Mouse (Mus musculus) forebrain, embryonic 11.5 days (tissue): ENCODE results near the gene Zfp945. TPM values are rescaled to one million over a fixed set of nuclear protein-coding genes. Genes with fewer than 3 reads are reported as not detected.
A peak's percentile ranks its signal among the peaks of the same experiment; 100 is the strongest.

Source experiments
- ATAC-seq: fragments of 200-750 bp; cut with Nextera tagmentation; replicated peaks from 2 replicates; pipeline ENCODE4 v1.8.0; 2017; ENCODE audit warnings: moderate TSS enrichment; ENCODE audit not compliant: low FRiP score
- DNase-seq: peaks from one replicate; pipeline ENCODE4 v3.0.0-alpha.2; 2017; ENCODE audit warnings: low spot score
- H3K27ac ChIP-seq: fragments of 300-500 bp; sonication (generic); 2 replicates; pipeline ENCODE4 v1.5.1; 2014; ENCODE audit warnings: low read depth, low read length
- H3K27me3 ChIP-seq: fragments of 300-500 bp; sonication (generic); 2 replicates; pipeline ENCODE4 v1.6.1; 2014; ENCODE audit warnings: mild to moderate bottlenecking, low read length, mixed read lengths; ENCODE audit not compliant: control insufficient read depth, insufficient read depth
- H3K36me3 ChIP-seq: fragments of 300-500 bp; sonication (generic); 2 replicates; pipeline ENCODE4 v1.6.1; 2014; ENCODE audit warnings: mild to moderate bottlenecking, low read length, moderate library complexity, mixed read lengths; ENCODE audit not compliant: control insufficient read depth, insufficient read depth
- H3K4me1 ChIP-seq: fragments of 300-500 bp; sonication (generic); replicated peaks from 2 replicates; pipeline ENCODE4 v1.6.1; 2014; ENCODE audit warnings: low read length, mixed read lengths; ENCODE audit not compliant: control insufficient read depth, insufficient read depth
- H3K4me2 ChIP-seq: fragments of 300-500 bp; sonication (generic); 2 replicates; pipeline ENCODE4 v1.6.1; 2014; ENCODE audit warnings: low read depth, mild to moderate bottlenecking, low read length, moderate library complexity, mixed read lengths; ENCODE audit not compliant: severe bottlenecking
- H3K4me3 ChIP-seq: fragments of 300-500 bp; sonication (generic); 2 replicates; pipeline ENCODE4 v1.5.1; 2014; ENCODE audit warnings: low read depth, low read length
- H3K9ac ChIP-seq: fragments of 300-500 bp; sonication (generic); 2 replicates; pipeline ENCODE4 v1.6.1; 2014; ENCODE audit warnings: low read length
- H3K9me3 ChIP-seq: fragments of 300-500 bp; sonication (generic); 2 replicates; pipeline ENCODE4 v1.6.1; 2016; ENCODE audit warnings: low read length, mixed read lengths; ENCODE audit not compliant: control insufficient read depth
- WGBS: fragments of 180-500 bp; shearing (Covaris S2); extraction: QIAGEN DNeasy Blood & Tissue Kit; methylation state at CpG from one replicate; pipeline ENCODE4 v1.1.7; 2014; 5-methylcytosine and 5-hydroxymethylcytosine counted together
- polyA plus RNA-seq: library from polyadenylated mRNA; unstranded; fragments of >200 nt; fragmentation: Nextera tagmentation; extraction: Ambion mirVana; gene quantifications from 2 replicates; pipeline ENCODE4 v1.2.1, GENCODE M21; 2014

Gene Zfp945
- polyA plus RNA-seq, 1 experiment from 2014 or later: 29.1 TPM

DNA sequence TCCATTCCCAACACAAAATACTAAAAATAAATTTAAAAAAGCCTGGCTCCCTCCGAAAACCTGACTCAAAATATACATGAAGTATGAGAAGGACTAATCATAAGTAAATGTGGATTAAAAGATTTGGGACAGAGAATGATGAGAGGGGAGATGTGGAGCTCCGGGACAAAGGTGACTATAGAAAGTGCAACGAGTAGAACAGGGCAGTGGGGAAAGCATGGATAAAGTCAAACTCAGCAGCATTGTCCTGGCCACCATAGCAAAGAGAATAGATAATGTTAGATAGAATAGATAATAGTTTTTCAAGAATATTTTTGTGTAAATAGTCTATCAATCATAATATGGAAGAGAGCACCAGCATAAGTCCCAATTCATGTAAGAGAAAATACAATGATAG, 48.7 kb downstream of the Zfp945 start:
- H3K4me2 ChIP-seq: peak overlapping the region; percentile 43

DNA sequence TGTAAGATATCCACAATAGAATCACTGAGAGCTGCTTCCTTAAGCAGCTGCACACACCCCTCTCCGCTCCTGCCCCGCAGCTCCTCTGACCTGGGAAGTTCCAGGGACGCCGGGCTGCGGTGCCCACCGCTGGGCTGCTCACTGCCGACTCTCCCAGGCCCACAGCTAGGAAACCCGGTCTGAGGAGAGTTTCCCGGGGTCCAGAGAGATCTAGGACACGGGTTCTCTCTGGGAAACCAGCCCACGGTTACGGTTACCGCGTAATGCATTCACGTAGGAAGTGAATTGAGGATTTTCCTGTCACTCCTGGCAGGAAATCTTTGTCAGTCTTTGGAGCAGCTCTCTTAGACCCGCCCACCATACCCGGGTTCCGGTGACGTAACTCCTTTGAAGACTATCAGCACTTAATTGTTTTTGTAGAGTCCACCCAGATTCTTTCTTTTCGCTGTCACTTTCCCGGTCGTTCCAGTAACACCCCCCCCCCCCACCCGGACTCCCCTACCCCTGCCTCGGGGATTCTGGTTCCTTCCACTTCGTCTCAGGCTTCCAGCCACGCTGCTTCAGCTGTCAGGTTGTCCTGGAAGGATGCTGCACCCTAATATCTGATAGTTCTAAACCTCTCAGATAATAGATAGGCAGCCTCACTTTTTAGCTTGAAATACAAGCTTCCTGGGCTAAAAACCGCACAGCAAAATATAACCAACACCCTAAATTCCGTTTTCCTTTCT, 49.3 kb downstream of the Zfp945 start:
- peak overlapping the region; percentile 65 for H3K27ac ChIP-seq
- peak overlapping the region; percentile 43 for H3K4me2 ChIP-seq
- H3K4me3 ChIP-seq: peak overlapping the region; percentile 46
- H3K9me3 ChIP-seq: no peaks in the 10 kb centered on the region
- DNase-seq (peak; percentile 86), ATAC-seq (peak; percentile 99)
- H3K27me3 ChIP-seq: no peaks in the 10 kb centered on the region
- no peaks in the 10 kb centered on the region for H3K36me3 ChIP-seq
- H3K9ac ChIP-seq: peak overlapping the region; percentile 75
- WGBS: 2% methylated on average over 28 of the region's 28 CpGs
- no peaks in the 10 kb centered on the region for H3K4me1 ChIP-seq

More for the DNA sequence above, 48.7 kb downstream of the Zfp945 start:
- DNase-seq (no peak), ATAC-seq (no peak)
- Histone ChIP-seq H3K27me3 (no peaks in the 10 kb centered on the region), H3K27ac (0 out of 2 replicates have a peak overlapping the region, but pooled peaks have one; percentile 65), H3K9me3 (no peaks in the 10 kb centered on the region), H3K36me3 (no peaks in the 10 kb centered on the region), H3K9ac (peak overlapping the region; percentile 75), H3K4me3 (peak overlapping the region; percentile 46), H3K4me1 (no peaks in the 10 kb centered on the region)
- WGBS: 72% methylated on average over 3 of the region's 3 CpGs

DNA sequence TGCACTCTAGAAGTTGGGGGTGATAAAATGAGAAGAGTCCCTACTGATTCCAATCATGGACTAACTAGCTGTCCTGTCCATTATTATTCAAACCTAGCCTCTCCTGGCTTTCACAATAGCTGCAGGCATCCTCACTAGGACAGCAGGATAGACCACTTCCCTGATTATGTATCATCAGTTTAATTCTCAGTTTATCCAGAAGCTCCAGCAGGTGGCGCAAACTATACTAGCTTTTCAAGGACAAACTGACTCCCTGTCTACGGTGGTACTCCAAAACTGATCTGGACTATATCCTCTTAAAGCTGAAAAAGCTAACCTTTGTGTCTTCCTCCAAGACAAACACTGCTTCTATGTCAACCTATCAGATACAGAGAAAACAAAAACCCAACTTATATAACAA, 67.2 kb downstream of the Zfp945 start:
- peaks cover 12% of the 10 kb centered on the region for H3K9me3 ChIP-seq
- H3K9ac ChIP-seq: no peak overlapping the region
- H3K4me1 ChIP-seq: no peaks in the 10 kb centered on the region
- no peak overlapping the region for H3K27ac ChIP-seq
- no peaks in the 10 kb centered on the region for H3K36me3 ChIP-seq
- H3K4me3 ChIP-seq: no peak overlapping the region
- no peak overlapping the region for H3K4me2 ChIP-seq
- ATAC-seq (no peak), DNase-seq (no peak)
- H3K27me3 ChIP-seq: no peaks in the 10 kb centered on the region
- 71% methylated on average over 2 of the region's 2 CpGs for WGBS

Other genes starting within 250 kb of the Zfp945 start
- not detected in 2 replicates for gene Vmn2r113, start 75.8 kb upstream of the Zfp945 start, polyA plus RNA-seq
- not detected in 2 replicates for gene Vmn2r-ps130, start 194.0 kb upstream of the Zfp945 start, polyA plus RNA-seq